Mouse (Mus musculus) megakaryocyte, embryonic 14.5 days (primary cell): ENCODE results near the gene Pfdn4. TPM values are rescaled to one million over a fixed set of nuclear protein-coding genes. Genes with fewer than 3 reads are reported as not detected.

ENCODE experiments used
- H3K27me3 ChIP-seq: replicated peaks from 2 replicates; pipeline ENCODE3; 2012; ENCODE audit warnings: inconsistent platforms
- H3K36me3 ChIP-seq: replicated peaks from 2 replicates; pipeline ENCODE3; 2012; ENCODE audit warnings: low read length, inconsistent platforms, mixed read lengths
- H3K4me1 ChIP-seq: 2 replicates; pipeline ENCODE4 v1.6.1; 2012; ENCODE audit warnings: inconsistent platforms
- H3K4me3 ChIP-seq: replicated peaks from 2 replicates; pipeline ENCODE3; 2012; ENCODE audit warnings: moderate library complexity, mild to moderate bottlenecking, inconsistent platforms
- H3K9me3 ChIP-seq: 2 replicates; pipeline ENCODE4 v1.6.1; 2012; ENCODE audit warnings: inconsistent platforms
- FLI1 ChIP-seq: IDR thresholded peaks from 2 replicates; pipeline ENCODE4 v1.6.1; 2012; ENCODE audit warnings: low read length, inconsistent platforms, mixed read lengths
- GATA1 ChIP-seq: IDR thresholded peaks from 3 replicates; pipeline ENCODE4 v1.6.1; 2012; ENCODE audit warnings: mixed read lengths, low read length, inconsistent platforms, borderline replicate concordance
- polyA plus RNA-seq: library from polyadenylated mRNA; stranded (reverse); fragments of >175 nt; gene quantifications from 2 replicates; pipeline ENCODE4 v1.2.3, GENCODE M21; 2012; ENCODE audit warnings: low replicate concordance; ENCODE audit not compliant: insufficient read depth

Gene Pfdn4
- polyA plus RNA-seq, 1 experiment = 3.5 TPM

DNA sequence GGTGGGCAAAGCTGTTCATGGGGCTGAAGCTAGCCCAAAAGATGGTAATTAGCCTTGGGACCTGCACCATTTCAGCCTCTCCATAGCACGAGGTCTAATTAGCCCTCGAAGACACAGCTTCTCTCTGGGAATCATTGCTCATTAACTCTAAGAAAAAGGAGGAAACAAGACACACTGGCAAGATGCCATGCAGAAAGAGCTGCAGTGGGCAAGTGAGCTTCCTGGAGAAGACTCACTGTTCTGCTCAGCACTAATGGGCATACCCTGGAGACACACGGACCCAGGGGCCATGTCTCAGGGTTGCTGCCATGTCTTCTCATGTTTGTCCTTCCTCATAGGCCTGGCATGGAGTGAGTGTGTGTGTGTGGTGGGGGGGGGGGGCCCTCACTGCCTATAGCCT, 47.9 kb downstream of the Pfdn4 start:
- H3K36me3 ChIP-seq = no peaks in the 10 kb centered on the region
- H3K4me3 ChIP-seq = no peak overlapping the region
- TF ChIP-seq GATA1 (no peak), FLI1 (no peak)
- H3K9me3 ChIP-seq = peaks cover 23% of the 10 kb centered on the region
- peaks cover 4% of the 10 kb centered on the region; the same call in 1 of the 2 replicates for H3K4me1 ChIP-seq
- no peaks in the 10 kb centered on the region for H3K27me3 ChIP-seq

DNA sequence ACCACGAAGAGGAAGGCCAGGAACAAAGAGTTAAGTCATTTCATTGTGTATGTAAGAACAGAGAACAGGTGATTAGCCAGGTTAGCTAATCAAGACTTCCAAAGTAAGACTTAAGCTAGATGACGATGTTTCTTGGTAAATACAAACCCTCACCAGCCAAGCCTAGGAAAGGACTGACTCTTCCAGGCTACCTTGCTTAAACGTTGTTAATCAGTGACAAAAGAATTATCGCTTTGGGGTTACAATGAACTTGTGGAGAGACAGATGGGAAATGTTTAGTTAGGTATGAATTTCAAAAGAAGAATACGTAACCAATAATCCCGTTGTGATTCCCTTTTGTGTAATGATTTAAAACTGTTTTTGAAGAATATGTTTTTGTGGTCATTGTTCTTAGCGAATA, 48.7 kb downstream of the Pfdn4 start:
- H3K9me3 ChIP-seq = peaks cover 23% of the 10 kb centered on the region
- peaks cover 4% of the 10 kb centered on the region; the same call in 1 of the 2 replicates for H3K4me1 ChIP-seq
- no peaks in the 10 kb centered on the region for H3K36me3 ChIP-seq
- no peaks in the 10 kb centered on the region for H3K27me3 ChIP-seq
- TF ChIP-seq GATA1 = no peak
- TF ChIP-seq FLI1 = no peak
- no peak overlapping the region for H3K4me3 ChIP-seq

DNA sequence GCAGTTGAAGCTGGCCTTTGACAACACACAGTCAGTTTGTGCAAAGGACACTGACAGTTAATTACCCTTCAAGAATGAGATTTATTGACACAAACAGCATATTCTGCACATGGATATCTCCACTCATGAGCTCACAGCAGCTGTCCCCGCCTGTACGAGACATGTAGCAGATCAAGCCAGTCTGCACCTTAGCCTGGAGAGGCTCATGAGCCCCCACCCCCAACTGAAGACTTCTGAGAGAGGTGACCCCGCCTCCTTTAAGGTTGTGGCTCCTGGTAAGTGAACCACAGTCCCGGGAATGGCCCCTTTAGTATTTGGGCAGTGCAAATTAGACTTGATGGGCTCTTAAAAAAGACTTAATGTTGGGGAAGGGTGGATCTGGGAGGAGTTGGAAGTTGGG, 49.5 kb downstream of the Pfdn4 start:
- H3K36me3 ChIP-seq = no peaks in the 10 kb centered on the region
- H3K9me3 ChIP-seq = peaks cover 23% of the 10 kb centered on the region
- H3K27me3 ChIP-seq = no peaks in the 10 kb centered on the region
- peaks cover 7% of the 10 kb centered on the region for H3K4me1 ChIP-seq
- H3K4me3 ChIP-seq = no peak overlapping the region
- TF ChIP-seq GATA1 (no peak), FLI1 (no peak)

DNA sequence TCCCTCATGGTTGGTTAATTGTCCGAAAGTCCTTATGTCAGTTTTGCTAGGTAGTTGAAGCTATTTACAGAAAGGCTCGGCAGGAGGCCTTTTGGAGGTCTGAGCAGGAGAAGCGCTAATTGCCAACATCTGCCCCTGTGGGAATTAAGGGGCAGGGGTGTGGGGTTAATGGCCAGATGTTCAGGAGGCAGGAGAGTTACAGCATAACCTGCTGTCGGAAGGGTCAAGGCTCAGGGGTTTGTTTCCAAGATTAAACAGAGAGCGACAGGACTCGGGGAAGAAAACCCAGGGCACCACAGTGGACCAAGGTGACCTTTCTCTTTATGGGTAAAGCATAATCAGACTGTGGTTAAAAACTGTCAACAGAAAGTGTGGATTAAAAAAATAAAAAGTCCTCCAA, 51.3 kb downstream of the Pfdn4 start:
- Histone ChIP-seq H3K4me3 (no peak overlapping the region), H3K27me3 (no peaks in the 10 kb centered on the region), H3K9me3 (peaks cover 20% of the 10 kb centered on the region), H3K36me3 (no peaks in the 10 kb centered on the region), H3K4me1 (peaks cover 7% of the 10 kb centered on the region)
- no peak for TF ChIP-seq GATA1
- no peak for TF ChIP-seq FLI1

DNA sequence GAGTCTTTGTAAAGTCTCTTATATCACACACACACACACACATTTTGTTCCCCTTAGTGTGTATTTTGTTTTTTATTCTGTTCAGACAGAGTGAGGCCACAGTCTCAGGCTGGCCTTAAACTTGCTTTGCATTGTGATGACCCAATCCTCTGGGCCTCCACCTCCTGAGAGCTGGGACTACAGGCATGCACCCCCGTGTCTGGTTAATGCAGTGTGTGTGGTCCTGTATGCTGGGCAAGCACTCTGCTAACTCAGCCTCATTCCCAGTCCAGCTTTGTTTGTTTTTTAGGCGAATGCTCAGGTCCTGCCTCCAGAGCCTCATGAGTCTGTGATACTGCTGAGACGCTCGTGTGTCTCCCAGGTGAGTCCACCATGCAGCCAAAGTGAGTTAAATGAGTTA, 51.8 kb downstream of the Pfdn4 start:
- H3K4me3 ChIP-seq = no peak overlapping the region
- TF ChIP-seq FLI1 (no peak), GATA1 (no peak)
- peaks cover 7% of the 10 kb centered on the region for H3K4me1 ChIP-seq
- peaks cover 15% of the 10 kb centered on the region for H3K9me3 ChIP-seq
- no peaks in the 10 kb centered on the region for H3K27me3 ChIP-seq
- no peaks in the 10 kb centered on the region for H3K36me3 ChIP-seq

DNA sequence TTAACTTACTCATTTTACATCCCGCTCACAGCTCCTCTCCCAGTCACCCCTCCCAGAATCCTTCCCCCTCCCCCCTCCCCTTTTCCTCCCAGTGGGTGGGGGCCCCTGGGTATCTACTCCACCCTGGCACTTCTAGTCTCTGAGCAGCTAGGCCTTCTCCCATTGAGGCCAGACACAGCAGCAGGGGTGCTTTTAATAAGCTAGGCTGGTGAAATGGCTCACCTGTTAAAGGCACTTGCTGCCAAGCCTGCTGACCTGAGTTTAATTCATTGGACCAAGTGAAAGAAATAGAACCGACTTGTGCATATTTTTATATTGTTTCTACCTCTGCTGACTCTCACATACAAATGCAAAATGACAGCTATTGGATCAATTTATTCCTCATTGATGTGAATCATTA, 52.9 kb downstream of the Pfdn4 start:
- peaks cover 5% of the 10 kb centered on the region; the same call in 1 of the 2 replicates for H3K9me3 ChIP-seq
- TF ChIP-seq GATA1 (no peak), FLI1 (no peak)
- H3K36me3 ChIP-seq = no peaks in the 10 kb centered on the region
- no peaks in the 10 kb centered on the region for H3K27me3 ChIP-seq
- H3K4me3 ChIP-seq = no peak overlapping the region
- H3K4me1 ChIP-seq = peaks cover 7% of the 10 kb centered on the region

DNA sequence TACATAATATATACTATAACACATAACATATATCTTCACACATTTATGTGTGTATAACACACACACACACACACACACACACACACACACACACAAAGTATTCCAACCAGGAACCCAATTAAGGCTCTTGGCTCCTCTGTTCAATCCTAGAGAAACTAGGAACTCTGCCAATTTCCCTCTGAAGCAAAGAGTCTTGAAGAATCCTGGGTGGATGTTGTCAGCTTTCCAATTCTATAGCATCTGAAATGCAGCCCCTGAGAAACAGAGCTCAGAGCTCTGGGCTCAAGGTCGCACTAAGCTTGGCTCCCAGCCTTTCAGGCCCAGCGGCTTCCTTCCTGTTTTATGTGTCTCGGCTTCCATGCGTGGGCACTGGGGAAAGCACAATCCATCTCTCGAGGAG, 54.0 kb downstream of the Pfdn4 start:
- peaks cover 4% of the 10 kb centered on the region; the same call in 1 of the 2 replicates for H3K9me3 ChIP-seq
- TF ChIP-seq GATA1 (no peak), FLI1 (no peak)
- H3K27me3 ChIP-seq = no peaks in the 10 kb centered on the region
- no peak overlapping the region for H3K4me3 ChIP-seq
- H3K4me1 ChIP-seq = peaks cover 7% of the 10 kb centered on the region
- no peaks in the 10 kb centered on the region for H3K36me3 ChIP-seq

DNA sequence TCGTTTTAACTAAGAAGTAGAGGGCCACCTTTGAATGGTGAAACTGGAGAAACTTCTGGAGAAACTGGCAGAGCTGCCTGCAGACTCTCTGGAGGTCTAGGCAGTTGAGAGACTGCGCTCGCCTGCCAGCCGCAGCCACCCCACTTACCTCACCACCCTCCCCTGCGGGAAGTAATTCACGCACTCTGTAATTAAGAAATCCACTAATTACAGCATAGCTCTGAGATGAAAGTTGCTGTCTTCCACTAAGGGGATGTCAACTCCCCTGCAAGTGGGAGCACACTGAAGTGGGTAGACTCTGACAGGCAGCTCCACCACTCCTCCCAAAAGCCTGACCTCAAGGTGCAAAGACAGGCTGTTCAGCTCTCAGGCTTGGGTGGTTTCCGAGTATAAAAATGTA, 55.9 kb downstream of the Pfdn4 start:
- Histone ChIP-seq H3K4me3 (no peak overlapping the region), H3K4me1 (peaks cover 3% of the 10 kb centered on the region; the same call in 1 of the 2 replicates), H3K36me3 (no peaks in the 10 kb centered on the region), H3K9me3 (no peaks in the 10 kb centered on the region), H3K27me3 (no peaks in the 10 kb centered on the region)
- TF ChIP-seq GATA1 = no peak

DNA sequence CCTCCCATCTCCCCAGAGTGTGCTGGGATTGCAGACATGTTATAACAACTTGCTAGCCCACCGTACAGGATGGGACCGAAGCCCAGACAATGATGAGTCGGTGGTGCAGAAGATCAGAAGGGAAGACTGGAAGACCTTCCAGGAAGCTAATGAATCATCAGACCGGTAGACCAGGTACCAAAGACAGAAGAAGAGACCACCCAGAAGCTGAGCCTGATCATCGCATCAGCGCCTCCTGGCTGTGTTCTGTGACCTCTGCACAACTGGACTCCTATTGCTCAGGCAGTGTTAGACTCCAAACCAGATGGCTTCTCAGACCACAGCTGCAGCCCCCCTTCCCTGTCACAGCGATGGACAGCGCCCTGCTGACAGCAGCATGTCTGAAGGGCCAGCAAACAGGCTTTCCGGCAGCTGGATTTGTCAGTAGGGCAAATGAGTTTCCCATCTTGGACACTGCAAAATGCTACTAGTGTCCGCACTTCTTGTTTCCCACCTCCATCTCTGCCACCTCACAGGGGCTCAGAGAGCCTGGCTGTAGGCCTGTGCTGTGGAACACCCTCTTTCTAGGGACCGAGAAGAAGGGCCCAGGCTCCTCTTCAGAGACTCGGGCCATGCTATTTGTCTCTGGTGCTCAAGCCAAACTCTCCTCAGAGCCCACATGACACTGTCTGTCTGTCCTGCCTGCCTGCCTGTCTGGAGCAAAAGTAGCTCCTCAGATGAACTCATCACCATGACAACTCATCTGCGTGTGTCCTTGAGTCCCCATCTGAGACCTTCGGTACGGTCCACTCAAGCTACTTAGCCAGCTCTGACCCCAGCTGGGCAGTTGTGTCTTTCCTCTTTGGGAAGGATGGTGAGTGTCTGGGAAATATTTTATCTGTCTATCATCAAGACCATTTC, 68.0 kb downstream of the Pfdn4 start:
- Histone ChIP-seq H3K27me3 (no peaks in the 10 kb centered on the region), H3K4me3 (no peak overlapping the region), H3K9me3 (peaks cover 20% of the 10 kb centered on the region; the same call in 1 of the 2 replicates), H3K36me3 (no peaks in the 10 kb centered on the region), H3K4me1 (no peaks in the 10 kb centered on the region)
- TF ChIP-seq FLI1 (no peak), GATA1 (no peak)

DNA sequence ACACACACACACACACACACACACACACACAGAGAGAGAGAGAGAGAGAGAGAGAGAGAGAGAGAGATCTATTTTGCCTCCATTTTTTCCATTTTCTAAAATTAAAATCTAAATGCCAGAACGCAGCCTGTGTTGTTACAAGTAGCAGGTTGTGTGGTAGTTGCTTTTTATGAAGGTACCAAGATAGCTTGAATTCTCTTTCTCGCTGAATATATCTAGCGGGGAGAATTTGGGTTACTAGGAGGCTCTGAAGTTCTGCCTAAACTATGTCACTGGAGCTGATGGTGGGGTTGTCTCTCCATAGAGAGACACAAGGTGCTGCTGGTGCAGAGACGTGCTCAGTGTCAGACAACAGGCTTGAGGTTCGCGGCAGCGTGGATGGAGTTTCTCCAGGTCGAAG, 68.8 kb downstream of the Pfdn4 start:
- TF ChIP-seq FLI1 (no peak), GATA1 (no peak)
- Histone ChIP-seq H3K4me1 (no peaks in the 10 kb centered on the region), H3K9me3 (peaks cover 19% of the 10 kb centered on the region; the same call in 1 of the 2 replicates), H3K36me3 (no peaks in the 10 kb centered on the region), H3K27me3 (no peaks in the 10 kb centered on the region), H3K4me3 (no peak overlapping the region)

Other genes starting within 250 kb of the Pfdn4 start
- gene Bcas1, start 68.6 kb upstream of the Pfdn4 start, polyA plus RNA-seq = not detected in 2 replicates
- gene Cyp24a1, start 717 bp downstream of the Pfdn4 start, polyA plus RNA-seq = not detected in 2 replicates
- not detected in 2 replicates for gene 4930470P17Rik, start 105.6 kb downstream of the Pfdn4 start, polyA plus RNA-seq
- not detected in 2 replicates for gene Dok5, start 235.4 kb downstream of the Pfdn4 start, polyA plus RNA-seq